Comparison of ENCODE assay signal across 11 mouse cellular contexts in the genomic region with DNA sequence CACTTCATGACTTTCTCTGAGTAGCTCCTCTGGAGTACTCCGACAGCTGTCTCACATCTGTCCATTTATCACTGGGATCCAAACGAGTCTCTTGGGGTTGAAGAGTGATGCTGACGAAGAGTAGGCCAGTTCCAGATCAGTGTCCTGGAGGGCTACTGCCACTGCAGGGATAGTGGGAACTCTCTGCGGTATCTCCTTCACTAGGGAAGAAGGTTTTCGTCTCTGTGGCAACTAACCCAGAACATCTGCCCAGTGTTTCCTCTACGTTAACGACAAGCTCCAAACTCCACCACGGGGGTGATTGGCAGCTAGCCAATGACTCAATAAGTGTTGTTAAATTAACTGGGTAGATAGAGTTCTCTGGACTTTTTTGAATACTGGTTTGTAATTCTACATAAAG.
DNase-seq lines count a peak whose midpoint lies in the region; ATAC-seq lines count a peak whose summit lies in the region.
"Had no signal": no experiment of that assay in that cellular context is flagged by ENCODE, and none has a peak within 500 bp of the region (broad histone marks: within the 10 kb centered on the region; RNA-seq: fewer than 3 reads in every experiment).

No protein-coding gene starts in this region.

- no peak for ATAC-seq in megakaryocyte, adult 5-6 weeks (ENCODE audit: poor library complexity, severe bottlenecking)
- ATAC-seq in midbrain, embryonic 16.5 days = no peak
- ATAC-seq: forebrain, embryonic 13.5 days had no signal

- 86% methylated on average over 8 of the region's 8 CpGs for WGBS in forebrain, embryonic 10.5 days
- WGBS in midbrain, embryonic 16.5 days = 62% methylated on average over 8 of the region's 8 CpGs

- H3K9ac ChIP-seq in midbrain, embryonic 16.5 days (ENCODE audit: low read depth, low read length) = no peak overlapping the region
- H3K9ac ChIP-seq: forebrain, embryonic 13.5 days; neural tube, embryonic 12.5 days had no signal

- H3K9me3 ChIP-seq in forebrain, embryonic 10.5 days = no peaks in the 10 kb centered on the region
- H3K9me3 ChIP-seq in midbrain, embryonic 16.5 days (replicated peaks; ENCODE audit: control insufficient read depth, low read length, poor library complexity, severe bottlenecking) = no peaks in the 10 kb centered on the region
- H3K9me3 ChIP-seq: forebrain, embryonic 13.5 days; neural tube, embryonic 12.5 days had no signal

- H3K27ac ChIP-seq in forebrain, embryonic 10.5 days = no peak overlapping the region
- H3K27ac ChIP-seq in midbrain, embryonic 16.5 days (ENCODE audit: low read length) = no peak overlapping the region
- H3K27ac ChIP-seq: forebrain, embryonic 13.5 days; neural tube, embryonic 12.5 days had no signal

- H3K4me3 ChIP-seq in forebrain, embryonic 10.5 days = no peak overlapping the region
- H3K4me3 ChIP-seq in midbrain, embryonic 16.5 days (ENCODE audit: low read depth, low read length) = no peak overlapping the region
- H3K4me3 ChIP-seq: forebrain, embryonic 13.5 days; neural tube, embryonic 12.5 days had no signal

- H3K27me3 ChIP-seq in forebrain, embryonic 10.5 days (ENCODE audit: poor library complexity, severe bottlenecking) = no peaks in the 10 kb centered on the region
- no peaks in the 10 kb centered on the region for H3K27me3 ChIP-seq in midbrain, embryonic 16.5 days (ENCODE audit: control insufficient read depth, insufficient read depth, low read depth, low read length)
- H3K27me3 ChIP-seq: forebrain, embryonic 13.5 days; neural tube, embryonic 12.5 days had no signal

- H3K4me1 ChIP-seq in forebrain, embryonic 10.5 days = 0 out of 2 replicates have a peak, but pooled peaks cover 6% of the 10 kb centered on the region
- H3K4me1 ChIP-seq in midbrain, embryonic 16.5 days (ENCODE audit: control insufficient read depth, insufficient read depth, low read length) = no peaks in the 10 kb centered on the region

- DNase-seq in adrenal gland, adult (ENCODE audit: inconsistent age in 2 of 2, low spot score in 1 of 2) = peak; percentile 8 to 58
- no peak for DNase-seq in adrenal gland, postnatal 4 days (ENCODE audit: low spot score in 2 of 2)
- peak; percentile 24 for DNase-seq in urinary bladder, postnatal 25 days (ENCODE audit: low spot score)
- DNase-seq in urinary bladder, adult 2 months (ENCODE audit: low spot score) = no peak
- DNase-seq in kidney, postnatal 25 days = peak; percentile 31 to 47
- no peak for DNase-seq in forebrain, embryonic 10.5 days (ENCODE audit: extremely low spot score, low spot score)
- DNase-seq: cerebellum, adult 11 months had no signal

- H3K4me2 ChIP-seq in midbrain, embryonic 16.5 days (ENCODE audit: low read length) = no peak overlapping the region
- H3K4me2 ChIP-seq: forebrain, embryonic 13.5 days; neural tube, embryonic 12.5 days had no signal

- H3K36me3 ChIP-seq in forebrain, embryonic 10.5 days (replicated peaks) = no peaks in the 10 kb centered on the region
- no peaks in the 10 kb centered on the region for H3K36me3 ChIP-seq in midbrain, embryonic 16.5 days (ENCODE audit: control insufficient read depth, insufficient read depth, low read length)
- H3K36me3 ChIP-seq: neural tube, embryonic 12.5 days had no signal

Comparison
In these comparisons a context has a peak if more than half of its experiments do, and no peak if none do; other contexts are left out.
1. DNase-seq: peak in adrenal gland, adult (2 of 2), urinary bladder, postnatal 25 days (single experiment) and kidney, postnatal 25 days (2 of 2); none in adrenal gland, postnatal 4 days (0 of 2), urinary bladder, adult 2 months (single experiment) and forebrain, embryonic 10.5 days (single experiment).